Mouse (Mus musculus): ENCODE data around the gene Pdpr.
"Not testable (repeated sequence)": the region's sequence is repeated elsewhere in the genome, so short reads cannot be mapped to it uniquely, and the experiment has no call there.

- TF ChIP-seq CTCF, POLR2A (IDR thresholded peaks at IDR 0.05; ENCODE audit: insufficient read depth, low read depth, low read length): not testable (repeated sequence)
Measured at GRCm38 (mm10) chr8:111144901-111145459, 50.5 kb downstream of the Pdpr start.
